Mouse (Mus musculus) heart, embryonic 13.5 days (tissue): ENCODE data around the gene Ngf. TPM values are rescaled to one million over a fixed set of nuclear protein-coding genes. Genes with fewer than 3 reads are reported as not detected.

Source experiments
- ATAC-seq: fragments of 200-750 bp; cut with Nextera tagmentation; 2 replicates; pipeline ENCODE4 v1.8.0; 2017; ENCODE audit warnings: moderate TSS enrichment; ENCODE audit not compliant: insufficient number of reproducible peaks, low FRiP score, low TSS enrichment; ENCODE audit errors: extremely low read depth
- H3K27ac ChIP-seq: fragments of 300-500 bp; sonication (generic); replicated peaks from 2 replicates; pipeline ENCODE4 v1.5.1; 2015; ENCODE audit warnings: moderate library complexity, mild to moderate bottlenecking, inconsistent platforms
- H3K27me3 ChIP-seq: fragments of 300-500 bp; sonication (generic); replicated peaks from 2 replicates; pipeline ENCODE4 v1.6.1; 2015; ENCODE audit warnings: mild to moderate bottlenecking, inconsistent platforms
- H3K36me3 ChIP-seq: fragments of 300-500 bp; sonication (generic); 2 replicates; pipeline ENCODE4 v1.6.1; 2015; ENCODE audit warnings: mild to moderate bottlenecking, inconsistent platforms
- H3K4me1 ChIP-seq: fragments of 300-500 bp; sonication (generic); 2 replicates; pipeline ENCODE4 v1.6.1; 2015; ENCODE audit warnings: inconsistent platforms
- H3K4me2 ChIP-seq: fragments of 300-500 bp; sonication (generic); 2 replicates; pipeline ENCODE4 v1.6.1; 2015; ENCODE audit warnings: inconsistent platforms, mild to moderate bottlenecking, moderate library complexity
- H3K4me3 ChIP-seq: fragments of 300-500 bp; sonication (generic); 2 replicates; pipeline ENCODE4 v1.5.1; 2015; ENCODE audit warnings: moderate library complexity, mild to moderate bottlenecking, inconsistent platforms
- H3K9ac ChIP-seq: fragments of 300-500 bp; sonication (generic); 2 replicates; pipeline ENCODE4 v1.6.1; 2015; ENCODE audit warnings: inconsistent platforms, mild to moderate bottlenecking, moderate library complexity
- H3K9me3 ChIP-seq: fragments of 300-500 bp; sonication (generic); 2 replicates; pipeline ENCODE4 v1.6.1; 2016; ENCODE audit warnings: inconsistent platforms
- WGBS: fragments of 180-500 bp; shearing (Covaris S2); methylation state at CpG from one replicate; pipeline ENCODE4 v1.1.7; 2015; ENCODE audit warnings: mixed read lengths; 5-methylcytosine and 5-hydroxymethylcytosine counted together
- polyA plus RNA-seq: library from polyadenylated mRNA; unstranded; fragments of >200 nt; fragmentation: Nextera tagmentation; extraction: Ambion mirVana; gene quantifications from 2 replicates; pipeline ENCODE4 v1.2.1, GENCODE M21; 2015

Ngf gene
- polyA plus RNA-seq, 1 experiment from 2014 or later = 1.2 TPM

- H3K4me2 ChIP-seq = peak overlapping the region; percentile 75
- no peak overlapping the region for H3K4me3 ChIP-seq
- ATAC-seq = no peak
- no peak overlapping the region for H3K27ac ChIP-seq
- no peaks in the 10 kb centered on the region for H3K36me3 ChIP-seq
- H3K4me1 ChIP-seq = peaks cover 13% of the 10 kb centered on the region
- WGBS = 54% methylated on average over 5 of the region's 5 CpGs
- peaks cover 4% of the 10 kb centered on the region; the same call in 1 of the 2 replicates for H3K9me3 ChIP-seq
- H3K27me3 ChIP-seq = peaks cover 56% of the 10 kb centered on the region
- no peak overlapping the region for H3K9ac ChIP-seq
These were observed 2.1 kb downstream of the Ngf start for GRCm38 (mm10) chr3:102471799-102472198.

DNA sequence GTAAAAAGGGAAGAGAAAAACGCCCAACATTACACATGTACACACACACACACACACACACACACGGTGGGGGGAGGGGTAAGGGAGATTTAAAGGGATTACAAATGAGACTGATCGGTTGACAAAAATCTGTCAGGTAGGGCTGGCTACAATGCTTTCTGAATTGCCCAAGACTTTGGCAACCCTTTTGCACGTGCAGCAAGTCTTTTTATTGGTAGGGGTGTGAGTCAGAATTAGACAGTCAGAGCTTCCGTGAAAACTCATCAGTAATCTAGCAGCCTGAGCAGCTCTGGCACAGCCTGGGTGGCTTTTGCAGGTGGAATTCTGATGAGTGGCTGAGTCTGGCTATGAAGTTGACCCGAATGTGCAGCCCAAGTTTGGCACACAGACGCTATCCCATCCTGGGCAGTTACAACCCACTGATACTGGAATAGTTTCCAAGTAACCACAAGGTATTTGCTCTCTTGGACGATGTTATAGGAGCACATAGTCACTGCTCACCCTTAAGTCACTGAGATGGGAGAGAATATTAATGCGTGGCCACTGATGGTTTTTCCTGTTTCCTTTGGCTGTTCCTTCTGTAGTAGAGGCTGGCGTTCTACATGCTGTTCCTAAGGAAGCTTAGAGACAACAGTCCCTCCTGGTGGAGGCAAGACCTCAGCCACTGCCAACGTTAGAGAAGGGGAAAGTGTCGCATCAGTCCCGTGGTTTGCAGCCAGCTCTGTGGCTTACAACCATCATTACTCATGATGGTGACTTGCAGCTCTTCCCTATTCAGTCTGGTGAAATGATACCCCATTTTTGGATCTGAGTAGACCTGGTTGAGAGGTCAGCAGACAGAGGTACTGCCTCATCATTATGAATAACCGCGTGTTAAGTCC, 4.8 kb downstream of the Ngf start:
- Histone ChIP-seq H3K27me3 (peaks cover 31% of the 10 kb centered on the region), H3K4me2 (no peak overlapping the region), H3K4me3 (no peak overlapping the region), H3K9ac (no peak overlapping the region), H3K4me1 (peaks cover 11% of the 10 kb centered on the region), H3K9me3 (peaks cover 4% of the 10 kb centered on the region; the same call in 1 of the 2 replicates), H3K36me3 (no peaks in the 10 kb centered on the region), H3K27ac (no peak overlapping the region)
- 71% methylated on average over 15 of the region's 15 CpGs for WGBS
- no peak for ATAC-seq

DNA sequence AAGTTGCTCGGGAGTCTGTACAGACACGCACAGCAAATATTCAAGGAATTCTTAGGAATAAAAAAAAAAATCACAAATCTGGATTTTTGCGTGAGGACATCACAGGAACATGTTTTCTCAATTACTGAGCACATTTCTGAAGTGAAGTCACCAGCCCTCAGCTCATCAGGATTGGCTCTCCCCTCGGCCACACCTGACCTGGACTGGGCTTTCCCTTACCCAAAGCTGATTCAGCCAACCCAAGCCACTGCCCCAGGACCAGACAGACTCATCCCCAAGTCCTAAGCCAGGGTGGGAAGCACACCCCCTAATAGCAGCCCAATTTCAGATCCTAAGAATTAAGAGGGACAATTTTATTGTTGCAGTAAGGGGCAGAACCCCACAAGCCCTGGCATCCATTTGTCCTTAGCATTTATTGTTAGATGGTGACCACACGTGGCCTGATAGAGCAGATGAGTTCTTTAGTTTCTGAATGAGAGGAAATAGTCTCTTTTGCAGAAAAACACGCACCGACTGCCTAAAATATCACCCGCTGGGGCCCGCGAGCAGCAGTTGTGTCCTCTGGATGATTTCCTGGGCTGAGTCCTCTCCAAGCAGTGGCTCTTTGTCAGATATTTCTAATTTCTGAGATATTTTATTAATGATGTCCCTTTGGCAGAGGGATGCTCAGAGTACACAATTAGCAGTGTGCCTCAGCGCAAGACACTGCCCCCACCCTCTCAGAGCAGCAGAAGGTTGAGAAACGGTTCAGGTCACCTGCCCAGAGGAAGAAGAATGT, 8.4 kb downstream of the Ngf start:
- 72% methylated on average over 12 of the region's 12 CpGs for WGBS
- no peak for ATAC-seq
- Histone ChIP-seq H3K27me3 (no peaks in the 10 kb centered on the region; the same call in 1 of the 2 replicates), H3K9ac (no peak overlapping the region), H3K4me3 (no peak overlapping the region), H3K36me3 (no peaks in the 10 kb centered on the region), H3K9me3 (peaks cover 4% of the 10 kb centered on the region; the same call in 1 of the 2 replicates), H3K27ac (no peak overlapping the region), H3K4me1 (no peaks in the 10 kb centered on the region), H3K4me2 (no peak overlapping the region)

GRCm38 (mm10) chr3:102490393-102491123, 20.8 kb downstream of the Ngf start:
- H3K36me3 ChIP-seq = no peaks in the 10 kb centered on the region
- 69% methylated on average over 14 of the region's 14 CpGs for WGBS
- no peaks in the 10 kb centered on the region; the same call in 1 of the 2 replicates for H3K27me3 ChIP-seq
- no peaks in the 10 kb centered on the region for H3K9me3 ChIP-seq
- H3K27ac ChIP-seq = no peak overlapping the region
- no peak overlapping the region for H3K4me2 ChIP-seq
- no peak for ATAC-seq
- no peak overlapping the region for H3K4me3 ChIP-seq
- no peaks in the 10 kb centered on the region for H3K4me1 ChIP-seq
- no peak overlapping the region for H3K9ac ChIP-seq

GRCm38 (mm10) chr3:102498113-102498512, 28.4 kb downstream of the Ngf start:
- WGBS = 62% methylated on average over 7 of the region's 7 CpGs
- no peaks in the 10 kb centered on the region for H3K4me1 ChIP-seq
- H3K36me3 ChIP-seq = no peaks in the 10 kb centered on the region
- no peaks in the 10 kb centered on the region for H3K9me3 ChIP-seq
- H3K27ac ChIP-seq = no peak overlapping the region
- H3K27me3 ChIP-seq = no peaks in the 10 kb centered on the region
- ATAC-seq = no peak
- no peak overlapping the region for H3K4me2 ChIP-seq
- no peak overlapping the region for H3K4me3 ChIP-seq
- no peak overlapping the region for H3K9ac ChIP-seq

DNA sequence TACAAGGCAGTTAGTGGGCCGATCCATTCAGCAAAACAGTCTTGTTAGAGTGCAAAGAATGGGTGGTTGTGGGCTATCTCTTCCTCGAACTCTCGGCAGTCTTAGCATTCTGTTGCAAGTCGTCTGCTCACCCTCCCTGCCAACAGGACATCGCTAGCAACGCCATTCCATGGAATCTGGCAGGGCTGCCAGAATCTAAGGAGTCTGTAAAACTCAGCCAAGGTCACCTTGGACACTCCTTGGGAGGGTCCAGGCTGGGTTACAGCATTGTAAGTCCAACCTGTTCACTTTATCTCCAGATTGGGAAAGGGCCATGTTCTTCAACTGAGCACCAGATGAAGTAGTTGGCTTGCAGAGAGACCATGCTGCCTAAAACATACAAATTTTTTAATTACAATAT, 29.2 kb downstream of the Ngf start:
- no peaks in the 10 kb centered on the region for H3K9me3 ChIP-seq
- H3K27me3 ChIP-seq = no peaks in the 10 kb centered on the region
- H3K9ac ChIP-seq = no peak overlapping the region
- 56% methylated on average over 6 of the region's 6 CpGs for WGBS
- no peak overlapping the region for H3K4me3 ChIP-seq
- H3K4me2 ChIP-seq = no peak overlapping the region
- ATAC-seq = no peak
- no peak overlapping the region for H3K27ac ChIP-seq
- H3K4me1 ChIP-seq = no peaks in the 10 kb centered on the region
- no peaks in the 10 kb centered on the region for H3K36me3 ChIP-seq

- no peaks in the 10 kb centered on the region for H3K36me3 ChIP-seq
- no peaks in the 10 kb centered on the region for H3K4me1 ChIP-seq
- no peaks in the 10 kb centered on the region for H3K9me3 ChIP-seq
- H3K9ac ChIP-seq = no peak overlapping the region
- no peak overlapping the region for H3K27ac ChIP-seq
- WGBS = 66% methylated on average over 2 of the region's 2 CpGs
- ATAC-seq = no peak
- H3K27me3 ChIP-seq = no peaks in the 10 kb centered on the region
- H3K4me3 ChIP-seq = no peak overlapping the region
- no peak overlapping the region for H3K4me2 ChIP-seq
These were observed 30.3 kb downstream of the Ngf start for GRCm38 (mm10) chr3:102500031-102500430.

- Histone ChIP-seq H3K4me3 (no peak overlapping the region), H3K9me3 (no peaks in the 10 kb centered on the region), H3K27me3 (no peaks in the 10 kb centered on the region), H3K4me2 (no peak overlapping the region), H3K4me1 (no peaks in the 10 kb centered on the region), H3K36me3 (no peaks in the 10 kb centered on the region), H3K27ac (no peak overlapping the region), H3K9ac (no peak overlapping the region)
- 65% methylated on average over 4 of the region's 4 CpGs for WGBS
- ATAC-seq = no peak
These were observed 31.5 kb downstream of the Ngf start for GRCm38 (mm10) chr3:102501186-102501585.

DNA sequence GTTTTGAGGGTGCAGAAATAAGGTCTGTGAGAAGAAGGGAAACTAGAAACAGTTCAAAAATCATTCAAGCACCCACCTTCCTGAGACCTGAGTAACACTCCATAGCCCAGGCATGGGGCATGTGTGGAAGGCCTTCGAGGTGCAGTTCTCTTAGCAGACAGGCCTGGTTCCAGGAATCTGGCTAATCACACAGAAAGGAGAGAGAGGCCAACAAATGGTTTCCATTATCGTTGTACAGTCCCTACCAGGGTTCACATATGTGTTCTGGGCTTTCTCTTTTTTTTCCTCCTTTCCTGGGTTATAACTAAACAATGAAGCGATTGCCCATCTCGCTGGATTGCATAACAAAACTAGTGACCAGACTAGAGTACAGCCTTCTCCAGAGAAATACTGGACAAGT, 35.4 kb downstream of the Ngf start:
- ATAC-seq = no peak
- Histone ChIP-seq H3K9ac (no peak overlapping the region), H3K4me1 (no peaks in the 10 kb centered on the region), H3K36me3 (no peaks in the 10 kb centered on the region), H3K27me3 (no peaks in the 10 kb centered on the region), H3K9me3 (no peaks in the 10 kb centered on the region), H3K4me2 (no peak overlapping the region), H3K27ac (no peak overlapping the region), H3K4me3 (no peak overlapping the region)
- 72% methylated on average over 4 of the region's 4 CpGs for WGBS

- Histone ChIP-seq H3K9me3 (no peaks in the 10 kb centered on the region), H3K4me2 (no peak overlapping the region), H3K36me3 (no peaks in the 10 kb centered on the region), H3K4me3 (no peak overlapping the region), H3K4me1 (no peaks in the 10 kb centered on the region), H3K9ac (no peak overlapping the region), H3K27ac (no peak overlapping the region), H3K27me3 (no peaks in the 10 kb centered on the region)
- no peak for ATAC-seq
- WGBS = 69% methylated on average over 12 of the region's 12 CpGs
These were observed 36.3 kb downstream of the Ngf start for GRCm38 (mm10) chr3:102506061-102506460.

DNA sequence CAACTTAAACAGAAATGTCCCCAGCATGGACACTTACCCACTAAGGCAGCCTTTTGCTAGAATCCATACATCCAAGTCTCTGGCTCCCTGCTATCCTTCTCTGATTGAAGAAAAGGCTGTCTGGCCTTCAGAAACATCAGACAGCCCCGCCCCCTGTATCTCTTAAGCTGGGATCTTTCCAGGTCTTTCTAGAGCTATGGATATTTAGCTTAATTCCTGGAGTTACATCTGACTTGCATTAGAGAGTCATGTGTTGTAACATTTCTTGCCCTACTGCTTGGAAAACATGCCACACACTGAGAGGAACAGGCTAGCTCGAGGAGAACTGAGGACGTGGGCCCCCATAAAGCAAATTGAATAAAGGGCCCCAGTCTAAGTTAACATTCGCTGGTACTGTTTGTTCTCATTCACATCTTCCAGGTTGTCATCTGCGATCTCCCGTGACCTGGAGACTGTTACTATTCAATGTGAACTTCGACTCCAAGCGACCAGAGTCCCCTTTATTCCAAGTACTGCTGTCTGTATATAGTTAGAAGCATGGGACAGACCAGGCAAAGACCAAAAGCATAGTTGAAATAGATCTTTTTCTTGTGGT, 38.0 kb downstream of the Ngf start:
- H3K27ac ChIP-seq = no peak overlapping the region
- no peaks in the 10 kb centered on the region for H3K36me3 ChIP-seq
- 74% methylated on average over 8 of the region's 8 CpGs for WGBS
- H3K27me3 ChIP-seq = no peaks in the 10 kb centered on the region
- no peaks in the 10 kb centered on the region for H3K9me3 ChIP-seq
- ATAC-seq = no peak
- H3K4me3 ChIP-seq = no peak overlapping the region
- H3K4me2 ChIP-seq = no peak overlapping the region
- H3K9ac ChIP-seq = no peak overlapping the region
- H3K4me1 ChIP-seq = no peaks in the 10 kb centered on the region
